Mouse (Mus musculus): ENCODE data around the gene Gm10037. TPM values are rescaled to one million over a fixed set of nuclear protein-coding genes. Genes with fewer than 3 reads are reported as not detected.
"Not testable (repeated sequence)": the region's sequence is repeated elsewhere in the genome, so short reads cannot be mapped to it uniquely, and the experiment has no call there.

Gene Gm10037
- total and polyA plus RNA-seq, 2 experiments: 0.37 to 0.92 TPM

DNA sequence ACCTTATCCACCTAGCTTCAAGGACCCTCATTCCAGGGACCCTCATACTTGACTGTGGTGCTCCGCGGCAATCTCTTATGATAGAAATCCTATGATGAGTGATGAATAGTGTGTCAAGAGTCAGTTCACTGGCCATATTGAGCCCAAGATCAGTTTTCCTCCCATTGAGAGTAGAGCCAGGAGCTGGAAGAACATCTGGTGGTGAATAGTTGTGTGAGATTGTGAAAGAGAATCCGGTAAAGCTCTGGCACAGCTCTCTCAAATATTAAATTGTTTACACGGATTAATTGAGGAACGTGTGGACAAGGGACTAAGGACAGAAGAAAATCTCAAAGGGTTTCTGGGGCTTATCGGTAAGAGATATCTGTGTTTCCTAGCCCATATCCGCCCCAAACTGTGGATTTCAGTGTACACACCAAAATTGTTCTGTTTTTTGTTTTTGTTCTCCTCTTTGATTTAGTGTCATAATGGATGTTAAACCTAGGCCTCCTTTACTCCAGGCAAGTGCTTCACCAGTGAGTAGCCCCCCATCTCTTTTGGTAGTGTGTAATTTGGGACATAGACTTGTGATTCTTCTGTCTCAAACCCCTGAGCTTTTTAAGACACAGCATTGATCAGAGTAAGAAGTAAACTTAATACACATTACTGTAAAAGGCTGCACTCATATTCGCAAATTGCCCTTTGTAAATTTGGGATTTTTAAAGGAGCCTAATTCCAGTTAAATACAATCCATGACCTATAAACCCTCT lies 17.8 kb upstream of the Gm10037 start:
- no peak for TF ChIP-seq POLR2A (IDR thresholded peaks at IDR 0.05; ENCODE audit: extremely low read depth, insufficient read depth, low read length)
- TF ChIP-seq CTCF (IDR thresholded peaks at IDR 0.05; ENCODE audit: low read depth, low read length): no peak
- H3K36me3 ChIP-seq (ENCODE audit: control insufficient read depth, insufficient read depth, low read length): peaks cover 1% of the 10 kb centered on the region; the same call in 1 of the 2 replicates
- H3K4me1 ChIP-seq (ENCODE audit: control insufficient read depth, insufficient read depth, low read length): peaks cover 2% of the 10 kb centered on the region; the same call in 1 of the 2 replicates
- H3K79me2 ChIP-seq (ENCODE audit: control insufficient read depth, insufficient read depth, low read length): no peaks in the 10 kb centered on the region; the same call in 1 of the 2 replicates
- DNase-seq (ENCODE audit: extremely low read depth, low read depth, low spot score): no peak
- no peak overlapping the region for H3K9ac ChIP-seq (ENCODE audit: low read depth, low read length)
- 76% methylated on average over 8 of the region's 8 CpGs for WGBS
- H3K27ac ChIP-seq (replicated peaks; ENCODE audit: insufficient read depth, low read depth, low read length): no peak overlapping the region
- no peaks in the 10 kb centered on the region for H3K27me3 ChIP-seq (ENCODE audit: control insufficient read depth, insufficient read depth, low read length)
- peak overlapping the region; percentile 76; the same call in 1 of the 2 replicates for H3K4me3 ChIP-seq (ENCODE audit: insufficient read depth, low read depth, low read length)

DNA sequence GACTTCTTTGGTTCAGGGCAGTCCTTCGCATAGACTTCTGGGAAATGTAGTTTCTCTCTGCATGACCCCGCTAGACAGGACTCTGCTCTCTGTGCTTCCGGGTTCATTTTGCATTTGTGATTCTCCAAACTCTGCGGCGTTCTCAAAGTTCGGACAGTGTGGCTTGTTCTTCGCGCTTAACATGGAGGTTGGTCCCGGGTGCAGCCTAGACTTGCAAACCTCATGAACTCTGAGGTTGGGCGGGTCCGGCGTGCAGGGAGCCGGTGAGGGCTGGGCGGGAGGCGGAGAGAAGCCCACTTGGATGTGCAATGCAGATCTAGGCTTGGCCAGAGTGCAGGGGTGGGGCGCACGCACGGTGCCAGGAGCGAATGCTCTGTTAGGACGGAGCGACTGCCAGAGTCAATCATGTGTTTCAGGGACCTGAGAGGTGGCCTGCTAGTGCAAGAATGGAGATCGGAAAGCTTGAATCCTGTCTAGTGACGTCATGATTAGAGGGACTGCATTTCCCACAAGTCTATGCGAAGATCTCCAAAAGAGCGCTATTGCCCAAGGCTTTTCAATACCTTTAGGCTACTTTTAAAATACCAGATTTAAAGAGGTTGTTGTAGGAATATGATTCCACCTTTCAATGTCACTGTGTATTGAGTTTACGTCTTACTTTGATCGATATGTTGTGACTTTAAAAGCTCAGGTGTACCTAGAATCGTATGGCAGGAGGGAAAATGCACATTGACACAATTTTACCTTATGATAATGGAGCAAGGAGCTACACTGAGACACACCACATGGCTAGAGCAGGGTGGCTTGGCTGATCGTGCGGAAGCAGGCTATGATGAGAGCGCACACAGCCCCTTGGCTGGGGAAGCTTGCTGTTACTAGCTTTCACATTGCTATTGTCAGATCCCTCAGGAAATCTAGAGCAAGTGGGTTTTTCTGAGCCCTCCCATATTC lies 16.9 kb upstream of the Gm10037 start, which contains the start of gene Zfp273:
Gene Zfp273 (plus strand): TSS at position 31 of the 951 bp plus-strand sequence.
- H3K9ac ChIP-seq (ENCODE audit: low read depth, low read length): peak within 1 kb of the TSS; percentile 62
- H3K79me2 ChIP-seq (ENCODE audit: control insufficient read depth, insufficient read depth, low read length): no peaks in the 10 kb centered on the region; the same call in 1 of the 2 replicates
- peaks cover 8% of the 10 kb centered on the region for H3K36me3 ChIP-seq (ENCODE audit: control insufficient read depth, insufficient read depth, low read length)
- 2% methylated on average over 31 of the region's 31 CpGs for WGBS
- TF ChIP-seq CTCF (IDR thresholded peaks at IDR 0.05; ENCODE audit: low read depth, low read length) (no peak), POLR2A (IDR thresholded peaks at IDR 0.05; ENCODE audit: extremely low read depth, insufficient read depth, low read length) (0 out of 2 replicates have a peak, but pooled peaks have one; percentile 6)
- H3K27ac ChIP-seq (replicated peaks; ENCODE audit: insufficient read depth, low read depth, low read length): peak within 1 kb of the TSS; percentile 89
- H3K27me3 ChIP-seq (ENCODE audit: control insufficient read depth, insufficient read depth, low read length): no peaks in the 10 kb centered on the region
- peak within 1 kb of the TSS; percentile 76 for H3K4me3 ChIP-seq (ENCODE audit: insufficient read depth, low read depth, low read length)
- peaks cover 2% of the 10 kb centered on the region; the same call in 1 of the 2 replicates for H3K4me1 ChIP-seq (ENCODE audit: control insufficient read depth, insufficient read depth, low read length)
- peak; percentile 96 for DNase-seq (ENCODE audit: extremely low read depth, low read depth, low spot score)

DNA sequence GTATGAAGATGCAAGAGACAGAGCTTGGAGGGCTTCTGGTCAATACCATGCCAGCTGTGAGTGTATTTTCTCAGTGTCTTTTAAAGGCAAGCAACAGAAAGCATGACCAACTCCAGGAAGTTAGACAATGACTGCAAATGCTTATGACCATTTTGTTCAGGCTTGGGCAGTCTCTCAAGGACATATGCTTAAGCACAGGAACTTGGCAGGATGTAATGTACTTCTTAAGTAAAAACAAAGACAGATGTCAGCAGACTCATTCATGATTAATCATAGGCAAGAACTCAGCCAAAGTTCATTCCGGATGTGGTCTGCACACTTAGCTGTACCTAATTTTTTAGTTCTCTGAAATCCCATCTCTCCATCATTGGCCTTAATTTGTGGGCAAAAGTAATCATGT lies 12.3 kb upstream of the Gm10037 start:
- Histone ChIP-seq H3K36me3 (ENCODE audit: control insufficient read depth, insufficient read depth, low read length) (peaks cover 24% of the 10 kb centered on the region), H3K9ac (ENCODE audit: low read depth, low read length) (no peak overlapping the region), H3K4me3 (ENCODE audit: insufficient read depth, low read depth, low read length) (no peak overlapping the region), H3K79me2 (ENCODE audit: control insufficient read depth, insufficient read depth, low read length) (no peaks in the 10 kb centered on the region; the same call in 1 of the 2 replicates), H3K4me1 (ENCODE audit: control insufficient read depth, insufficient read depth, low read length) (peaks cover 2% of the 10 kb centered on the region; the same call in 1 of the 2 replicates), H3K27ac (replicated peaks; ENCODE audit: insufficient read depth, low read depth, low read length) (no peak overlapping the region), H3K27me3 (ENCODE audit: control insufficient read depth, insufficient read depth, low read length) (no peaks in the 10 kb centered on the region)
- no peak for DNase-seq (ENCODE audit: extremely low read depth, low read depth, low spot score)
- TF ChIP-seq POLR2A (IDR thresholded peaks at IDR 0.05; ENCODE audit: extremely low read depth, insufficient read depth, low read length) (no peak), CTCF (IDR thresholded peaks at IDR 0.05; ENCODE audit: low read depth, low read length) (no peak)
- WGBS: 78% methylated on average over 1 of the region's 1 CpGs

DNA sequence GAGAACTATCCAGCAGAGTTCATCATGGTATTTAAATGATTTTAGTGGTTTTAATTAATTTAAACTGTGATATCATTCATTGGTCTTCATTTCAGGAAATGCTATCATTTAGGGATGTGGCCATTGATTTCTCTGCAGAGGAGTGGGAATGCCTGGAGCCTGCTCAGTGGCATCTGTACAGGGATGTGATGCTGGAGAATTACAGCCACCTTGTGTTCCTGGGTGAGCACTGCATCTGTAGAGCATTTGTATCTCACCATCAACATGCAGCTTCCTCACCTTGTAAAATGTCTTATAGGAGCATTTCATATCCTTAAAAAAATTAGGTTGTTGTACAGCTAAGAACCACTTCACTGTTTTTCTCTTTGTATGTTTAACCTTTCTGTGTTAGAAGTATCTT lies 2.2 kb downstream of the Gm10037 start:
- H3K4me1 ChIP-seq (ENCODE audit: control insufficient read depth, insufficient read depth, low read length); DNase-seq (ENCODE audit: extremely low read depth, low read depth, low spot score); H3K79me2 ChIP-seq (ENCODE audit: control insufficient read depth, insufficient read depth, low read length); H3K4me3 ChIP-seq (ENCODE audit: insufficient read depth, low read depth, low read length); H3K36me3 ChIP-seq (ENCODE audit: control insufficient read depth, insufficient read depth, low read length); H3K27ac ChIP-seq (replicated peaks; ENCODE audit: insufficient read depth, low read depth, low read length); H3K9ac ChIP-seq (ENCODE audit: low read depth, low read length); H3K27me3 ChIP-seq (ENCODE audit: control insufficient read depth, insufficient read depth, low read length): not testable (repeated sequence)

DNA sequence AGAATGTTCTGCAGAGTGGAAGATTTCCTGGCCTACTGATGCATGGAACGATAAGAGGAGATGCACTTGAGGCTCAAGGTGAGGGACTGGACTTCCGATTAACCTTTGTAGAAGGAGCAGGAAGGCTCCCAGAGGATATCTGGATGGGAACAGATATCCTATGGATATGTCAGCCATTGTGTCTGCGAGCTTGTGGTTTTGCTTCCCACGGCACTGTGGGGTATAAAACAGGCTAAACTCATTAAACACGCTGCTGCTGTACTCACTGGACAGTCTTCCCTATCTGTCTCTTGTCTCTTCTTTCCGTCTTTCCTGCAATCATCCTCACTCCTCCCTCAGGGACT lies 12.8 kb downstream of the Gm10037 start:
- H3K4me3 ChIP-seq (ENCODE audit: insufficient read depth, low read depth, low read length): no peak overlapping the region
- no peak for DNase-seq (ENCODE audit: extremely low read depth, low read depth, low spot score)
- no peak overlapping the region for H3K27ac ChIP-seq (replicated peaks; ENCODE audit: insufficient read depth, low read depth, low read length)

More for the DNA sequence above, 12.8 kb downstream of the Gm10037 start:
- TF ChIP-seq CTCF (IDR thresholded peaks at IDR 0.05; ENCODE audit: low read depth, low read length): no peak
- TF ChIP-seq POLR2A (IDR thresholded peaks at IDR 0.05; ENCODE audit: extremely low read depth, insufficient read depth, low read length): no peak
- WGBS: 59% methylated on average over 6 of the region's 6 CpGs
- no peaks in the 10 kb centered on the region for H3K27me3 ChIP-seq (ENCODE audit: control insufficient read depth, insufficient read depth, low read length)
- peaks cover 2% of the 10 kb centered on the region; the same call in 1 of the 2 replicates for H3K4me1 ChIP-seq (ENCODE audit: control insufficient read depth, insufficient read depth, low read length)
- H3K36me3 ChIP-seq (ENCODE audit: control insufficient read depth, insufficient read depth, low read length): no peaks in the 10 kb centered on the region
- H3K9ac ChIP-seq (ENCODE audit: low read depth, low read length): peak overlapping the region; percentile 61
- no peaks in the 10 kb centered on the region for H3K79me2 ChIP-seq (ENCODE audit: control insufficient read depth, insufficient read depth, low read length)
